Mouse (Mus musculus) cerebellum, adult 8-10 months (tissue): ENCODE results near the gene Zfp882.
"Not testable (repeated sequence)": the region's sequence is repeated elsewhere in the genome, so short reads cannot be mapped to it uniquely, and the experiment has no call there.

Experiments
- DNase-seq: peaks from one replicate; pipeline ENCODE4 v3.0.0; 2022

Gene Zfp882

DNA sequence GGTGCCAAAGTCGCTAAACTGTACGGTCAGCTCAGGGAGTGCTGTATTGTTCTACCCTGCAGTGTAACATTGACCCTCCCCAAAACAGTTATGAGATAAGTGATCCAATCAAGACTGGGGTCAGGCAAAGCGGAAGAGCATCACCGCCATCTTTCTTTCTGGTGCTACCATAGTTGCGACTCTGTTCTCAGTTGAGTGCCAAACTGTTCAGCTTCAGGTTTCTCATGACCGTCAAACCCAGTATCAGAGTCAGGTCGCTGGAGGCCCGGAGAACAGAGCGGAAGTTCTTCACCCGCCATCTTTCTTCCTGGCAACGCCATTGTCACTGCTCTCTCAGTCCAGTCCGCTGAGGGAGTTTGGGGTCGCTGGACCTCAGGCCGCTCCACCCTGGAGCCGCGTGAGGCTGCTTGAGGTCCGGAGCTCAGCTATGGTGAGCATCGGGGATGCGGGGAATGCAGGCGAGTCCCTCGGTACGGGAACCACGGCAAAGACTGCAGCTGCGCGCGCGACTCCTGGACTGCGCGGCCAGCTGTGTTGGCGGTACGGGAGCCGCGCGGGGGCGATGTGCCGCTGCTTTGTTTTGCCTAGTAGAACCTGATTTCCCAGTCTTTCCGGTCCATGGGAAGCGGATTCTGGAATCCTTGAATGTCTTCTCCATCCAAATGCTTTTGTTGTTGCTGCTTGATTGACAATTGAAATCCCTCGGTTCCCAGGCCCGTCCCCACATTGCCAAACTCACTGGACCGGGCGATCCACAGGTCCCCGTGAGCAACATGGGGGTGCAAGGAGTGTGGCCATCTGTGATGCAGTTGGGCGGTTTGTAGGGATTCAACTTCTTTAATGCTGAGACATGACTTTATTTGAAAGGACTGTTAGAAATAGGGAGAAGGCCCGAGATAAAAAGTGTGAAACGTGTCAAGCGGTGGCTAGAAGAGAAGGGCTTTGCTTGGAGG, at the start of gene Zfp882, which contains the start of gene Zfp617:
Gene Zfp882 (plus strand): TSS at position 300 of the 953 bp plus-strand sequence.
Gene Zfp617 (plus strand): TSS at position 327 of the 953 bp plus-strand sequence.
- peak; percentile 88 for DNase-seq

DNA sequence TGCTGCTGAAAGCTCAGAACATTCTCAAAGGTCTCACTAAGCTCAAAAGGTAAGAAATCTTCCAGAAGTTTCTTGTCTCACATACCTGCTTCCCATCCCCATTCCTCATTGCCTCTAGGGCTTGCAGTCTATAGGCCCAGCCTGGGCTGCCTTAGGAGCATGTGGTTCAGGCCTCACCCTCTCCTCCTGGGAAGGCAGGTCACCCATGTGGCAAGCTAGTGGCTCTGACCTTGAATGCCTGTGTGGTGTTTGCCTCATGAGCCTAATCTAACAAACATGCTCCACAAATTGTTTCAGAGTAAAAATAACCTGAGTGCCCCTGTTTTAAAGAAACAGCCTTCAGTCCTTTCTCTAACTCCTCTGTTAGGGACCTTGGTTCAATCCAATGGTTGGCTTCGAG, 46.9 kb upstream of the Zfp882 start:
- DNase-seq, result not testable (repeated sequence)

GRCm38 (mm10) chr8:71862038-71862437, 46.4 kb upstream of the Zfp882 start:
- DNase-seq, result not testable (repeated sequence)

- peak; percentile 69 for DNase-seq
Observed at GRCm38 (mm10) chr8:71881618-71882274, 26.7 kb upstream of the Zfp882 start, which contains the start of gene Zfp709. Zfp709 (plus strand) TSS chr8:71882019.

DNA sequence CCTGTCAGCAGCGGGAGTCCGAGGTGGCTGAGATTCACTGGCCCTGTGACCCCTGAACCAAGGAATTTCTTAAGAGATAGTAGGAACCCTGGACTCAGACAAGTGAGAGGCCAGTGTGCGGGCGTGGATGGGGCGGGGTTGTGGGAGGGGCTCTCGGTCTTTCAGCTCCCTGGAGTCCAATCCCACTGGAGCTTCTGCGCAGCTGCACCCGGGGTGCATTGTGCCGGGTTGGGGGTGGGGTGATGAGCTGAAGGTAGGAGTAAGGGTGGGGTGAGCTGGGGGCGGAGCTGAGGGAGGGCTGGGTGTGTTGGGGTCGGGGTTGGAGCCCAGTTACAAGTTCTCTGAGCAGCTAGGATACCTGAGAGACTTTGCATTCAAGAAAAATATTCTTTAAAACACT, 7.7 kb upstream of the Zfp882 start:
- not testable (repeated sequence) for DNase-seq

- DNase-seq, result not testable (repeated sequence)
Observed at GRCm38 (mm10) chr8:71903084-71903483, 5.3 kb upstream of the Zfp882 start.

DNA sequence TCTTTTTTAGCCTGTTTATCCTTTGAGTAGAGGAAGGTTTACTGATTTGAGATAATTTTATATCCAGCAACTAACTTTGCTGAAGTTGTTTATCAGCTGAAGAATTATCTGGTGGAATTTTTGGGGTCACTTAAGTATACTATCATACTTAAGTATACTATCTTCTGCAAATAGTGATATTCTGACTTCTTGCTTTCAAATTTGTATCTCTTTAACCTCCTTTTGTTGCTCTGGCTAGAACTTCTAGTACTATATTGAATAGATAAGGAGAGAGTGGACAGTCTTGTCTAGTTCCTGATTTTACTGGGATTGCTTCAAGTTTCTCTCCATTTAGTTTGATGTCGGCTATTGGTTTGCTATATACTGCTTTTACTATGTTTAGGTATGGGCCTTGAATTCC, 1.6 kb upstream of the Zfp882 start:
- DNase-seq, result no peak

DNA sequence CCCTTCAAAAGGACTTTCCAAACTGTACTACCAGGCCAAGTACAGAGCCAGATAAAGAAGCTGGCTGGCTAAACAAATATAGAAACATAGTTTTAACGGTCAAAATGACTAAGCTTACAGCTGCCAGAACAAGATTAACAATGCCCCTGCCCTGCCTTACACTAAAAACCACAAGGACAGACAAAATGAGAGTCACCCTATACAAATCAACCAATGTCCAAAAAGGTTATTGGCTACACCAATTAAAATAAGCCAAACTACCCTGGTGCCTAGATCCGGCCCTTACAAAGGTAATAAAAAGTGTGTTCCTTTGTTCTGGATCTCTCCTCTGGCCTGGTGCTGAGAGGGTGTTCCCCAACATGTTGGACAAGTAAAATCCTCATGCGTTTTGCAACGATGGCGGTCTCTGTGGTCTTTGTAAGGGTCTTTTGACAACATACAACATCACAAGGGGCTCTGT, 580 bp upstream of the Zfp882 start:
- no peak for DNase-seq

- no peak for DNase-seq
Observed at GRCm38 (mm10) chr8:71912286-71912685, 3.9 kb downstream of the Zfp882 start.

DNA sequence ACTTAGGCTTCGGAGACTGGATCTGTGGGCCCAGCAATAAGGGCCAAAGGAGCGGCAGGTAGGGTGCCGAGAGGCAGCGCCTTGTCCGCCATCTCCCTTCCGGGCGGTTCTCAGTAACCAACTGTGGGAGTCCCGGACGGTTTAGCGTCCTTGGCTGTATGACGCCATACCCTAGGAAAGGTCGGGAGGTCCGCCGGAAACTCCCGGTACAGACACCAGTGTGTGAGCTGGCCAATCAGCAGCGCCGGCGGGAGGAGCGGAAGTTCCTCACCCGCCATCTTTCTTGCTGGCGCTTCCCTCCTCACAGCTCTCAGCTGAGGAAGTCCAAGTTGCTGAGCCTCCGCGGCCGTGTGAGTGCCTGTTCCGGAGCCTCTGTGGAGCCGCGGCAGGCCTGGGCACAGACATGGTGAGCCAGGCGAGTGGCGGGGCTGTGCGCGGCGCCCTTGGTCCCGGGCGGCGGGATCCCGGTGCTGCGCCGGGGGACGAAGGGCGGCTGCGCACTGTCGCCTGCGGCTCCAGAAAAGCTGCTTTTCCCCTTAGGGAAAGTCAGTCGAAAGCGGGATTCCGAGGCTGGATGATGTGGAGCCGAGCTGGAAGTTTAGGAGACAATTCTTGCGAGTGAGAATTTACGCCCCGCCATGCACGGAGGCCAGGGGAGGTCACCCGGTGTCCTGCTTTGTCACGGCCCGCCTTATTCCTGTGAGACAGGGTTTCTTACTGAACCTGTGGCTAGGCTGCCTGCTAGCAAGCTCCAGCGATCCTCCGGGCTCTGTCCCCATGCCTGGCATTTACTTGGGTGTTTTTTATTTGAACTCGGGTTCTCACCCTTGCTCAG, 14.4 kb downstream of the Zfp882 start:
- peak; percentile 92 for DNase-seq

- DNase-seq, result no peak
Observed at GRCm38 (mm10) chr8:71925791-71926190, 17.4 kb downstream of the Zfp882 start.

GRCm38 (mm10) chr8:71926551-71926950, 18.1 kb downstream of the Zfp882 start:
- no peak for DNase-seq

GRCm38 (mm10) chr8:71927779-71928178, 19.4 kb downstream of the Zfp882 start:
- DNase-seq, result no peak

GRCm38 (mm10) chr8:71938037-71938436, 29.6 kb downstream of the Zfp882 start:
- DNase-seq, result not testable (repeated sequence)

DNA sequence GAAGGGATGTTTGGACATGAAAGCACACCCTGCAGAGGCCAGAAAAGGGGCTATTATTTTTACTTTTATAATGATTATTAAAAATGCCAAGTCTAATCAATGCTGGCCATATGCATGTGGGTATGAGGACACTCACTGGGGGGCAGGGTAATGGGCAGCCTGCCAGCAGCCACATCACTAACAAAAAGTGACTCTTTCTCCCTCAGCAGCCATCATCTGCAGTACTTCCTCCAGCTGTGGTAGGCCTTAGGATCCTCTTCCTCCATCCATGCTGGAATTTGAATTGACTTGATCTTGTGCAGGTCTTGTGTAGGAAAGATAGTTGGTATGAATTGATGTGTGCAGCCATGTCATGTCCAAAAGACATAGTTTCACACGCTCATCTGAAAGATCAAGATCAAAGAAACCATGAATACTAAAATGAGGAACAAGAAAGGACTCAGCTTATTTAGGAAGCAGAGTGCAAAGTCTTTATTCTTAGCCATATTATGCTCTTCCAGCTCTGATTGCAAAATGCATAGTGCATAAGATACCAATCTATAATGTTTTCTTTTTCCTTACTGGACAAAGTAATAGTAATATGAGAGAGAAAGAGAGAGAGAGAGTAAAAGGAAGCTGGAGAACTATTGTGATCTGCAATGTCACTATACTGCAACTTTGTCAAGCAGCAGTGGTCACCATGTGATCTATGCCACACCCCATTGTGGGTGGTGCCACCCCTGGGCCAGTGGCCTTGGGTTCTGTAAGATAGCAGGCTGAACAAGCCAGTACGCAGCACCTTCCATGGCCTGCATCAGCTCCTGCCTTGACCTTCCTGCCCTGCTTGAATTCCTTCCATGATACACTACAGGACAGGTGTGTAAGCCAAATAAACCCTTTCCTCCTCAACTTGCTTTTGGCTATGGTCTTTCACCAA, 32.1 kb downstream of the Zfp882 start:
- DNase-seq, result no peak

- no peak for DNase-seq
Observed at GRCm38 (mm10) chr8:71941776-71942175, 33.4 kb downstream of the Zfp882 start.

DNA sequence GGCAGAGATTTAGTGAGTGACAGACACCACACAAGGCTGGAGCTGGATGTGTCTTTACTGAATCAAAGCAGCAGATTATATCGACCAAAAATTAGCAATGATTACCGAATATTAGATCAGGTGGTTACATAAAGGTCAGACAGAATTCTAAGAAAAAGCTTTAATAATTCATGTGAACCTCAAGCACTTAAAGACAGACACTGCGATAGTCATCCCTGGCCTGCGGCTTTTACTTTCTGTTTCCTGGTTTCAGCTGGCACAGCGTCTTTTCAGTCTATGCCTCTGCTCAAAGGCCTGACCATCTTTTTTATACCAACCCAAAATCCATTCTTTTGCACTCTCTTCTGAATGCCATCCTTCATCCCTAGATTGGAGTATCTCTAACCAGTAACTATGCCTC, 40.2 kb downstream of the Zfp882 start:
- no peak for DNase-seq

GRCm38 (mm10) chr8:71950482-71951221, 42.2 kb downstream of the Zfp882 start, which contains the start of gene Zfp961:
Zfp961 (plus strand) TSS chr8:71951038.
- peak; percentile 98 for DNase-seq

GRCm38 (mm10) chr8:71951436-71952161, 43.2 kb downstream of the Zfp882 start:
- DNase-seq, result peak; percentile 20

GRCm38 (mm10) chr8:71952489-71952888, 44.1 kb downstream of the Zfp882 start:
- no peak for DNase-seq
